Mouse (Mus musculus): ENCODE results near the gene Slc18a2. TPM values are rescaled to one million over a fixed set of nuclear protein-coding genes. Genes with fewer than 3 reads are reported as not detected.
A peak's percentile ranks its signal among the peaks of the same experiment; 100 is the strongest.

Slc18a2 gene
- polyA plus RNA-seq, 1 experiment from 2014 or later: 7.5 TPM

GRCm38 (mm10) chr19:59316571-59316970 lies 55.9 kb downstream of the Slc18a2 start:
- Histone ChIP-seq H3K4me2 (no peak overlapping the region), H3K9me3 (ENCODE audit: low read depth, low read length) (no peaks in the 10 kb centered on the region), H3K36me3 (ENCODE audit: insufficient read depth) (0 out of 2 replicates have a peak, but pooled peaks cover 11% of the 10 kb centered on the region), H3K27ac (ENCODE audit: low read depth) (no peak overlapping the region), H3K9ac (no peak overlapping the region), H3K27me3 (ENCODE audit: insufficient read depth, low read length) (no peaks in the 10 kb centered on the region), H3K4me3 (ENCODE audit: low read depth, low read length) (no peak overlapping the region), H3K4me1 (ENCODE audit: insufficient read depth) (no peaks in the 10 kb centered on the region)
- peak; percentile 42 for TF ChIP-seq CTCF (IDR thresholded peaks at IDR 0.05; ENCODE audit: low read depth)
- DNase-seq (peak; percentile 50), ATAC-seq (ENCODE audit: insufficient read depth) (no peak)

DNA sequence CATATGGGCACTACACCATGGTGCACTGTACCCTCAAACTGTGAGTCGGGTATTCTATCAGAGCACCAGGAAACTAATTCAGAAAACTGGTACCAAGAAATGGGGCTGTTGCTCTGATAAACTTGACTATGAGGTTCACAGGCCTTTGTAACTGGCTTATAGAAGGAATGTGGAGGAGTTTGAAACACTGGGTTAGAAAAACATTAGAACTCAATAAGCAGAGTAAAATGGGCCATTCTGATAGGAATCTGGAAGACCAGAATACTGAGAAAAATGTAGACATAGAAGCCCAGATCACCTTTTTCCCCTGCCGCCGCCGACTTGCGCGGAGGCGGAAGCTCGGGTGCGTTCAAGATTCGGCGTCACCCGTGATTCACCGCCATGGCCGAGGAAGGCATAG lies 61.3 kb downstream of the Slc18a2 start, which contains the start of gene Rps12-ps3:
TSS of gene Rps12-ps3 (plus strand) at position 301 of the 400 bp plus-strand sequence.
- 97% methylated on average over 11 of the region's 14 CpGs for WGBS
- H3K4me3 ChIP-seq (ENCODE audit: low read depth, low read length): no peak within 1 kb of the TSS
- H3K4me2 ChIP-seq: no peak within 1 kb of the TSS
- peaks cover 2% of the 10 kb centered on the region; the same call in 1 of the 2 replicates for H3K36me3 ChIP-seq (ENCODE audit: insufficient read depth)
- no peak within 1 kb of the TSS for H3K27ac ChIP-seq (ENCODE audit: low read depth)
- no peaks in the 10 kb centered on the region for H3K9me3 ChIP-seq (ENCODE audit: low read depth, low read length)
- no peak for DNase-seq
- TF ChIP-seq CTCF (IDR thresholded peaks at IDR 0.05; ENCODE audit: low read depth): no peak
- no peak for ATAC-seq (ENCODE audit: insufficient read depth)
- H3K4me1 ChIP-seq (ENCODE audit: insufficient read depth): no peaks in the 10 kb centered on the region
- no peaks in the 10 kb centered on the region for H3K27me3 ChIP-seq (ENCODE audit: insufficient read depth, low read length)
- H3K9ac ChIP-seq: no peak within 1 kb of the TSS

- no peak for ATAC-seq (ENCODE audit: insufficient read depth)
- H3K27ac ChIP-seq (ENCODE audit: low read depth): no peak overlapping the region
- no peak for TF ChIP-seq CTCF (IDR thresholded peaks at IDR 0.05; ENCODE audit: low read depth)
- H3K4me3 ChIP-seq (ENCODE audit: low read depth, low read length): no peak overlapping the region
- no peak for DNase-seq
- no peak overlapping the region for H3K9ac ChIP-seq
- no peaks in the 10 kb centered on the region for H3K27me3 ChIP-seq (ENCODE audit: insufficient read depth, low read length)
- H3K9me3 ChIP-seq (ENCODE audit: low read depth, low read length): no peaks in the 10 kb centered on the region
- H3K36me3 ChIP-seq (ENCODE audit: insufficient read depth): no peaks in the 10 kb centered on the region; the same call in 1 of the 2 replicates
- H3K4me1 ChIP-seq (ENCODE audit: insufficient read depth): no peaks in the 10 kb centered on the region
- no peak overlapping the region for H3K4me2 ChIP-seq
These were observed 70.1 kb downstream of the Slc18a2 start for GRCm38 (mm10) chr19:59330816-59331225.

GRCm38 (mm10) chr19:59336655-59337054 lies 76.0 kb downstream of the Slc18a2 start:
- ATAC-seq (ENCODE audit: insufficient read depth) (no peak), DNase-seq (no peak)
- H3K4me3 ChIP-seq (ENCODE audit: low read depth, low read length): no peak overlapping the region
- H3K27me3 ChIP-seq (ENCODE audit: insufficient read depth, low read length): no peaks in the 10 kb centered on the region
- H3K9me3 ChIP-seq (ENCODE audit: low read depth, low read length): no peaks in the 10 kb centered on the region
- H3K4me2 ChIP-seq: no peak overlapping the region
- H3K4me1 ChIP-seq (ENCODE audit: insufficient read depth): no peaks in the 10 kb centered on the region
- no peak overlapping the region for H3K27ac ChIP-seq (ENCODE audit: low read depth)
- H3K9ac ChIP-seq: no peak overlapping the region
- TF ChIP-seq CTCF (IDR thresholded peaks at IDR 0.05; ENCODE audit: low read depth): no peak
- 93% methylated on average over 1 of the region's 1 CpGs for WGBS
- H3K36me3 ChIP-seq (ENCODE audit: insufficient read depth): no peaks in the 10 kb centered on the region

DNA sequence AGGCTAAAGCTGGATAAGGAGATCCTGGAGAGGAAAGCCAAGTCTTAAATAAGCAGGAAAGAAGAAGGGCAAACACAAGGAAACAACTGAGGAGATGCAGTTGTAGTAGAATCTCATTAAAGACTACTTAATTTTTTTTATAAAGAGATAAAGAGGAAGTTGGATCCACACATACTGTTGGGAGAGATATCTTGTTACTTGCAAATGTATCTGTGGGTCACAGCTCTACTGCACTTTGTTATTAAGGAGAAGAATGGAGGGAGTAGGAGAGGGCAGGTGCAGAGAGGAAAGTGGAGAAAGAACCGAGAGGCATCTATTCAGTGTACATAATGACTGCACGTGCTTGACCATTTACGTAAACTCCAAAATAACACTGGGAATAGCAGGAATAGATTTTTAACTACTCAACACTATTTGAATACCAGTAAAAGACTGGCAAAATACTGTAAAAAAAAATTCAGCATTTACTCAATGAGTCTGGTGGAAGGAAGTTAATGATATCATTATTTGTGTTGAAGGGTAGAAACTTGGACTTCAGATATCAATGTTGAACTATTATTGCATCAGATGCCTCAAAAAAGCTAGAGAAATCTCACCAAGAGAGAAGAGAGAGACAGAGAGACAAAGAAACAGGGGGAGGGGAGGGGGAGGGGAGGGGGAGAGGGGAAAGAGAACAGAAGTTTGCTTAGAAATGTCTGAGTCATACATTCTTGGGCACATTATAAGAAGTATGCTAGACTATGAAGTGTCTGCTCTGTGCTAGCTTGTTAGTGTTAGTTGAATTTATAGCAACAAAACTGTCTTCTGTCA lies 77.4 kb downstream of the Slc18a2 start:
- WGBS: 83% methylated on average over 3 of the region's 3 CpGs
- Histone ChIP-seq H3K4me3 (ENCODE audit: low read depth, low read length) (no peak overlapping the region), H3K36me3 (ENCODE audit: insufficient read depth) (no peaks in the 10 kb centered on the region), H3K27me3 (ENCODE audit: insufficient read depth, low read length) (no peaks in the 10 kb centered on the region), H3K27ac (ENCODE audit: low read depth) (no peak overlapping the region), H3K4me1 (ENCODE audit: insufficient read depth) (peaks cover 6% of the 10 kb centered on the region; the same call in 1 of the 2 replicates), H3K9me3 (ENCODE audit: low read depth, low read length) (no peaks in the 10 kb centered on the region), H3K4me2 (no peak overlapping the region), H3K9ac (no peak overlapping the region)
- TF ChIP-seq CTCF (IDR thresholded peaks at IDR 0.05; ENCODE audit: low read depth): no peak
- ATAC-seq (ENCODE audit: insufficient read depth) (no peak), DNase-seq (no peak)

DNA sequence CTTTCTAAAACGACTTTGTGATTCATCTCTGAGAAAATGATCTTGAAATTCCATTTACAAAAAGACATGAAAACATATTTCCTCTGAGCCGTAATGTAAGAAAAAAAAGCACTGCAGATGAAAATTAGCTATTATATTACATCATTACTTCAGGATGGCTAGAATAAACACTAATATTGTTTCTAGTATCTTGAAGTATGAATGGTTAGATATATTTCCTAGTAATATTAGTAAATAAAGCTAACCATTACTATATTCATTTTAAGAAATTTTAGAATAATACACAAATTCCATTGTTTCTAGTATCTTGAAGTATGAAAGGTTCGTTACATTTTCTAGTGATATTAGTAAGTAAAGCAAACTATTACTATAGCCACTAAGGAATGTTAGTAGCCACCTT lies 79.2 kb downstream of the Slc18a2 start:
- ATAC-seq (ENCODE audit: insufficient read depth): no peak
- no peaks in the 10 kb centered on the region for H3K27me3 ChIP-seq (ENCODE audit: insufficient read depth, low read length)
- H3K4me1 ChIP-seq (ENCODE audit: insufficient read depth): peaks cover 6% of the 10 kb centered on the region
- H3K9me3 ChIP-seq (ENCODE audit: low read depth, low read length): no peaks in the 10 kb centered on the region
- no peak overlapping the region for H3K27ac ChIP-seq (ENCODE audit: low read depth)
- no peak for TF ChIP-seq CTCF (IDR thresholded peaks at IDR 0.05; ENCODE audit: low read depth)
- no peaks in the 10 kb centered on the region for H3K36me3 ChIP-seq (ENCODE audit: insufficient read depth)
- no peak overlapping the region for H3K4me2 ChIP-seq
- no peak overlapping the region for H3K9ac ChIP-seq
- no peak overlapping the region for H3K4me3 ChIP-seq (ENCODE audit: low read depth, low read length)
- no peak for DNase-seq
- 73% methylated on average over 3 of the region's 3 CpGs for WGBS

DNA sequence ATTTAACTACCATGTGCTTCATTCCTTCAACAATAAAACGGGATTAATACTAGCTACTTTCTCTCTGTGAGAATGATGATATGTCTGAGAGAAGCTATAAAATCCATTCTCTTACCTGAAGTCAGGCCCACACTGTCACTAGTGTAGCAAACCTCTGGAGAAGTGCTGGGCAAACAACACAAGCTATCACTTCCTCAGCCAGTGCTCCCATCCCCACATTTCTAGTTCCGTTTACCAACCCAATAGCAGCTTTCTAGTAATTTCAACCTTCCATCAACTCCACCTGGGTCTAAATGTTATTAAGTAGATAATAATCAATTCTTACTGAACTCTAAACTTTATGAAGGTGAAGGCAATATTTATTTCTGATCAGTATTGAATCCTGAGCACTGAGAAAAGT lies 82.3 kb downstream of the Slc18a2 start:
- Histone ChIP-seq H3K27me3 (ENCODE audit: insufficient read depth, low read length) (no peaks in the 10 kb centered on the region), H3K4me1 (ENCODE audit: insufficient read depth) (peaks cover 6% of the 10 kb centered on the region), H3K4me2 (peak overlapping the region; percentile 98), H3K4me3 (ENCODE audit: low read depth, low read length) (peak overlapping the region; percentile 91), H3K9ac (peak overlapping the region; percentile 91), H3K36me3 (ENCODE audit: insufficient read depth) (no peaks in the 10 kb centered on the region), H3K9me3 (ENCODE audit: low read depth, low read length) (no peaks in the 10 kb centered on the region), H3K27ac (ENCODE audit: low read depth) (no peak overlapping the region)
- ATAC-seq (ENCODE audit: insufficient read depth) (no peak), DNase-seq (no peak)
- no peak for TF ChIP-seq CTCF (IDR thresholded peaks at IDR 0.05; ENCODE audit: low read depth)
- WGBS: 25% methylated on average over 2 of the region's 2 CpGs
